Mouse (Mus musculus) retina, embryonic 14.5 days (tissue): ENCODE data around the gene Dock2.

Experiments
- DNase-seq: peaks from one replicate; pipeline ENCODE4 v3.0.0-alpha.2; 2015; ENCODE audit warnings: low spot score

The Dock2 gene

DNA sequence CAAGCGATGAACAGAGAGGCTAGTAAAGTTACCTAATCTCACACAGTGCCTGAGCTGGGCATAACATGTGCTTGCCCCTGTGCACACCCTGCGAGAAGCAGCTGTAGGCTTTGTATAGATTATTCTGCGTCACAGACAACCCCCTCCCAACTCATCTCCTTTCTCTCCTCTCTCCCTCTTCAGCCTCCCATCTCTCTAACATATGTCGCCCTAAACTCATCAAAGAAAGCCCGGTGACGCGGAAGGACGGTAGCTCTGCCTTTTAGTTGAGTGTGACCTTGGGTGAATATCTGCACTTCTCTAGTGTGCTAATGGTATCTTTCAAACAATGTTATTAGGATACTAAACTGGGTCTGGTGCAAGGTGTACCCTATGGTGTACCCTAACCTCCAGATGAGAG is 13.7 kb downstream of the Dock2 start:
- DNase-seq = no peak

DNA sequence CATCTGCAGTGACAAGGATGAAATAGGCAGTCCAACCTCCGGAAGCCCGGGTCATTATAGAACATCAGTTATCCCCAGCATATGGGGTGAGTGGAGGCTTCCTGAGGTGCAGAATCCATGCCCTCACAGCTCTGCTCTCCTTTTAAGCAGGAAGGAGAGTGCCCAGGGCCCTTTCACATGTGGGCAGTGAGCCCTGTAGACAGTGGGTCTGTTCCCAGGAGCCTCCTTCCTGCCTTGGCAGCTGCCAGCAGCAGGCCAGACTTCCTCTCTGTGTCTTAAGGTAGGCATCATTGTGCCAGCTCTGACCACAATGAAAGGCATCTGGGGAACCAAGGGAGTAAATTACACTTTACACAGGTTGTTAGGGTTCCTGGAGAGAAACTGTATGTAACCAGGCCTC is 14.3 kb downstream of the Dock2 start:
- no peak for DNase-seq

DNA sequence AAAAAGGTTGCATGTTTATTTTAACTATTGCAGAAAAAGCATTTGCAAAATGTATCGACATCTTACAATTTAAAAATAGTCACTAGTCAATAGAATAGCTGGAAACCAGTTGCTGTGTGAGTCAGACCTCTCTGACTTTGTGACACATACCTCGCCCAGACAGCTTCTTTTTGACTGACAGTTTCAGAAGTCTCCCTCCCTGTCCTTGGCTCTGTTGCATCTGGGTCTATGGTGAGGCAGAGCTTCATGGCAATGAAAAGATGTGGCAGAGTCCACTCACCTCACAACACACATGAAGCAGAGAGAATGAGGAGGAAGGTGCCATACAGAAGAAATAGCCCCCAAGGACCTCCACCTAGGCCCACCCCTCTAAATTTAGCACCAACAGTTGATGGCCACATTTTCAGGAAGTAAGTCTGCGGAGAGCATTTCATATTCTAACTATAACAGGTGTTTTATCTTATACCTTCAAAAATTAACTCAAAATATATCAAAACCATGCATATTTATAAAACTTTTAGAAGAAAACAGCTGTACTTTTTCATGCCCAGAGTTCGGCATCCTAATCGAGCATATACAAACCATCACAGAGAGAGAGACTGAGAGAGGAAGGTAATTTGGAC is 19.8 kb downstream of the Dock2 start:
- no peak for DNase-seq

DNA sequence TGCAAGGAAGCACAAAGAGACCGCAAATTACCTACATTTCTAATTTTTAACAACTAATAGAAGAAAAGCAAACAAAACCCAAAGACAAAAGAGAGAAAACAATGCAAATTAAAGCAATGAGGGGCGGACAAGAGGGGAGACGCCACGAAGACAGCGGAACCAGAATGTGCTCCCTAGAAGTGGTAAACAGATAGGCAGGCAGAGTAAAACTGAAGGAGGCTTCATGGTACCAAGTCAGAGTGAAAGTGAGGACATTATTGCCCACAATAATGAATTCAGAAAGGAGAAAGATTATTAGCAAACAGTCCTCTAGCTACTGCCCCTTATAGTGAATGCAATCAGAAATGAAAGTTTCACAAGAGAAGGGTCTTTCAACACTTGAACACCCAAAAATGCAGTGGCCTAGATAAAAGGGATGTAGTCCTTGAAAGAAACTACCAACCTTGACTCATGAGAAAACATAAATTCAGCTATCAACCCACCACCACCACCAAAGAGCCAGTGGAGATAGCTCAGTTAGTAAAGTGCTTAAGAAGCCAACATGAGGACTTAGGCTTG is 21.0 kb downstream of the Dock2 start:
- DNase-seq = no peak

DNA sequence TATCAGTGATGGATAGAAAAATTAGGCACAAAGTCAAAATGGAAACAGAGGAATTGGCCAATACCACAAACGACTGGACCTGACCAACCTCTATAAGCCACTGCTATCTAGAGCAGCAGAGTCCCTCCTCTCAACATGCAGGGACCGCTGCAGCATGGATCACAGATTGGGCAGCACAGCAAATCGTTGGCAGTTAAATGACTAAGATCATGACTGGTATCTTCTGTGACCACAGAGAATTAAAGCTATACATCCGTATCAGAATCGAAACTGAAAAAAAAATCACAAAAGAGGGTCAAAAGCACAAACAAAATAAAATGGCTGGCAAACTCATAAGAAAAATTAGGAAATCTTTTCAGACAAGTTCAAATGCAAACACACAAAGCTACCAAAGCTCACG is 21.6 kb downstream of the Dock2 start:
- no peak for DNase-seq

DNA sequence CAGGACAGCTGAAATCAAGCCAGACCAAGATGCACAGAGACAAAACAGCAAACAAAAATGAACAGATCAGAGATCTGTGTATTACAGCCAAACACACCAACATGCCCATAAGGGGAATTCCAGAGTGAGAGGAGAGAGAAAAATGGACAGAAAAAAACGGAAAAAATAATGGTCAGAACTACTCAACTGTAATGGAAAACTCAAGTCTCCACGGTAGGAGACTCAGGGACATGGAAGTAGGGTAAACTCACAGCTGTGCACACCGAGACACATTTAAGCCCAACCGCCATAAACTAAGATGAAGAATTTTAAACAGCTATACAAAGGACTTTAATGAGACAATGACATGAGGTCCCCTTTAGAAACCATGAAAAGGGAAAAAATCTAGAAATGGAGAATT is 24.1 kb downstream of the Dock2 start:
- DNase-seq = no peak

DNA sequence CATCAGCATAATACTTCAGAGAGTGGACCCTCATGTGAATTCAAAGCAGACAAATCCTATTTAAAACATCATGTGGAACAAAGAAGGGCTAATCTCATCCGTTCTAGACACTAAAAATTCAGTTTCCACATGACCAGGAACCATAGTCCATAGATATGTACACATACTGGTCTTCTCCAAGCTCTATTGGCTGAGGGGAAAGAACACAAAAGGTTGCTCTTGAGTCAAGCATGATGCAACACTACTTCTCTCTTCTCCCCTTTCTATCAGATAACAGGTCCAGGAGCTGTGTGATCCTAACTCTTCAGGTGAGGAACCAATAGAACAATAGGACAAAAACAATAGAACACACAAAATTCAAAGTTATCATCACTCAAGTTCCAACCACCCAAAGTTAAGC is 42.6 kb downstream of the Dock2 start:
- DNase-seq = no peak

DNA sequence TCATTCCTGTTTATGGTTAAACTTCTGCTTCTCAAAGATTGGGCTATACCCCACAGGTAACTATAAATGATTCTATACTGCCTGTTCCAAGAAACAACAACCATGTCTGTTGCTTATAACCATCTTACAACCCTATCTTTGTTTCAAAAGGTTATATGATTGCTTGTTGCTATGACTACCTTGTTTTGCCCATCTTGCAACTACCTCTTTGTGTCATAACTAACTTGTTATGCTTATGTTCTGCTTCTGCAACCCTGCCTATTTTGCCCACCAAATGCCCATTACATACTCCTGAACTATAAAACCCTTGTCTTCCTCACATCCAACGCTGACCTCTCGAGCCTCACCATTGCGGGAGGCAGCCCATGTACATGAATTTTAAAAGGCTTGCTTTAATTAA is 43.9 kb downstream of the Dock2 start:
- DNase-seq = no peak

DNA sequence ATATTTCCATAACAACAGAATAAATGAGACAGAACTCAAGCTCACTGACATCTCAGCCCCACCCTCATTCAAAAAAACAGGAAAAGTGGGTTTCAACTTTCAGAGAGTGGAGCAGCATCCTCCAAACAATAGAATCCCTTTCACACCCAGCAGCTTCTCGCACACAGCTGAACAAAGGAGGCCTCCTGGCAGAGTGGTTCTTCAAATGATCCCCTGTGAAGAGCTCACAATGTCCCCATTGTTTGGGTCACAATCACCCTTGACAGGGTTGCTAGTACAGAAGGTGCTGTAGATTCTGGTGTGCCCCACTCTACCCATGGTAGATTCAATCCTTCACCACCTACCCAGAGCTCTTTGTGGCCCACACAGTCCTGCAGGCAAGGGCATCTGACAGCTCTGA is 44.7 kb downstream of the Dock2 start:
- peak; percentile 69 for DNase-seq

DNA sequence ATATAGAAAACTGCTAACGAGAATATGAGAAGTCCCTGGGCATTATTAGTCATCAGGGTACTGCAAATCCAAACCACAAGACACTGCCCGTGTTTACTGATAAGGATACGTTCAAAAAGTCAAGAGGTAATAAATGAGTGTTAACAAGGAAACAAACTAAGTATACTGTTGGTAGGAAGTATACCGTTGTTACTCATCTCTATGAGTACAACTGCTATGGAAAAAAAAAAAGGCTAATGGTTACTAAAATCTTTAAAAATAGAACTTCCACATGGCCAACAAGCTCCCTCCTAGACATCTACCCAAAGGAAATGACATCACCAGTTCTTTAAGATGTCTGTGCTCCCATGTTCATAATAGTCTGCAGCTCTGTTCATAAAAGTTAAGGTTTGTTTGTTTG is 46.5 kb downstream of the Dock2 start:
- DNase-seq = no peak

DNA sequence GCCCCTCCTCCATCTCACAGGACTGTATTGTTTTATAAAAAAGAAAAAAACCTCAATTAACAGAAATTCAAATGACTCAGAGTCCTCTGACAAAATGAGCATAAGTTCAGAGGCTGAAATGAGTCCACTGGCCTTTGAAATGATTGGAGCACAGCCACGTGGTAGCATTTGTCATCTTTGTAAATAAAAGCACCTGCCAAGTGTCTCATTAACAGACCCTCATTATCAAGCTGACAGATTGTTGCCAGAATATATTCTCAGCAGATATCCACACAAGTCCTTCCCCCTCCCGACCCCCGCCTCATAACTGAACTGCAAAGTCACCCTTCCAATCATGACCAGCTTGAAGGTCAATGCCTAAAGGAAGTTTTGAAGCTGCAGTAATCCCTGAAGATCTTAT is 49.7 kb downstream of the Dock2 start:
- DNase-seq = no peak

DNA sequence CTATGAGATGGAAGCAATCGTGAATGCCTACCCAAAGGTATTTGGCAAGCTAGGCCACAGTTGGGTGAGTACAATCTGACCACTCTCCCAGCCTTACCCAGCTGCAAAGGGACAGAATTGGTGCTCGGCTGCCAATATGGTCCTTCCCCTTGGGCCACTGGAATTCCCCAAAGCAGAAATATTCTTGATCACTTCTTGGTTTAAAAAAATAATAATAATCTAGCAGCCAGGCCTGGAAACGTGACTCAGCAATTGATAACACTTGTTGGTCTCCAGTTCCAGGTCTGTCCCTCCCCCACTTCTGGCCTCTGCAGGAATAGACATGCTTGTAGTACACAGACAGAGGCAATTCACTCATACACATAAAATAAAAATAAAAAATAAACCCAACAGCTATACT is 56.2 kb downstream of the Dock2 start:
- no peak for DNase-seq

DNA sequence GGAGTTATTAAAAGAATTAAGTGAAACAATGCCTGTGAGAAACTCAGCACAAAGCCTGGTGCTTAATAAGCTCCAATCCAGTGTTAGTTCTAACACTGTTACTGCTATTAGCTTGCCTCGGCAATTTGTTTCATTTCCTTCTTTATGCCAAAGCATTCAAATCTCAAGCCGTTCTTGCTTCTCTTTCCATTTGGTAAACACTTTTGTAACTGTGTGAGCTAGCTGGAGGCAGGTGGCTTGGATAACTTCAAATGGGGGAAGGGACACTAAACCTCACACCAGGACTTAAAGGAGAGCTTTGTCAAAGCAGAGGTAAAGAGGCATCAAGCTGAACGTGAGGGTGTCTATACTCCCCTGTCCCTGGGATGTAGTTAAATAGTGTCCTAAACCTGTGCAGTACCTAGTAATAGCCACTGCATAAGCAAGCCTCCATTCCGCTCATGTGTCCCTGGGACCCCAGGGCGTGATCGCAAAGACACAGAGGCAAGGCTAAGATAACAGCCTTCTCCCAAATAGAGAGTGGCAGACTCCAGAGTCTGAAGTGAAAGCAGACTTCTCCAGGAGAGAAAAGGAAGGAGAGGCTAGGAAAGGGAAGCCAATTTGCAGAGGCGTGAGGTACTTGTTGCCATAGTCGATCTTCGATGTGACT is 56.9 kb downstream of the Dock2 start:
- DNase-seq = no peak

DNA sequence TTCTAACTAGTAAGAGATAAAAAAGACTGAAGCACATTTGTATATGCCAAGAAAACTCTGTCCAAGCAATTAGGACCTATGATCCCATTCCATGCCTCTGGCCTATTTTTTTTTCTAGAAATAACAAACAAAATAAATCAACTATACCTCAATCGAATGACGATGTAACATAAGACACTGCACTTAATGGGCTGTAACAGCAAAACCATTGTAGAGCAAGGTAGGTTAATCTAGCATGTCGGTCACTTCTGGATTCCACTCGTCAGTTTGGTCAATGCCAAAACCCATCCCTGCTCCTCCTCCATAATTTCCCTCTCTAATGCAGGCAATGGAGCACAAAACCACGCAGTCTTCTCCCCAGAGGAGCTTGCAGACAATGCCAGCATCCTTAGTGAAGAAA is 70.3 kb downstream of the Dock2 start:
- no peak for DNase-seq

DNA sequence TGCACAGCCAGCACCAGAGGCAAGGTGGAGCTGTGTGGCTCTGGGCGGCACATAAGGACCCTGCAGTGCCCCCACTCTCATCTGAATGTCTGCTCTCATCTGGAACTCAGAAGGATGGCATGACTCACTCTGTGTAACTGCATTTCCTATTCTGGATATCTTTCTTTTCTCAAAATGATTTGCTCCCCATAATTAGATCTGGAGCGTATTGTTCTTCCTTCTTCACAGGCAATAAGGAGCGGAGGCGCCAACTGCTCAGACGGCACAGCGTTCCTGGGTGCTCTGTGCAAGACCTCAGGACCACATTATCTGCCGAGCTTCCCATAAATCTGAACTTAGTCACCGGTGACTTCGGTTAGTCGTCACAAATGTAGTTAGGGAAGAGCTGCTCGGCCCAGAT is 75.4 kb downstream of the Dock2 start:
- DNase-seq = no peak

DNA sequence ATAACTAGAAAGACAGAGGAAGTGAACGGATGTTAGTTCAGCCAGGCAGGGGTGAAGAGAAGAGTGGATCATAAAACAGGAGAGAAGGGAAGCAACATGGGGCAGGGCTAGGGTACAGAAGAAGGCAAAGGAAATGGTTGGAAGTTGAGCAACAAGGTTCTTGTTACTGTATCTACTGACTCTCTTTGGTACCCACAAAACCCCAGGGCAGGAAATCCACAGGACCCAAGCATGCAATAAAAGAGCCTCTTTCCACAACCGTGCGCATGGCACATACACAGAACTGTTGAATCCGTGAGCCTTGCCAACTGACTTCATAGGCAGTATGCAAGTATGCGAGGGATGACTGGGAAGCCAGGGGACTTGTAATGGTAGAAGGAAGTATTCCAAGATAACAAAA is 76.3 kb downstream of the Dock2 start:
- no peak for DNase-seq

DNA sequence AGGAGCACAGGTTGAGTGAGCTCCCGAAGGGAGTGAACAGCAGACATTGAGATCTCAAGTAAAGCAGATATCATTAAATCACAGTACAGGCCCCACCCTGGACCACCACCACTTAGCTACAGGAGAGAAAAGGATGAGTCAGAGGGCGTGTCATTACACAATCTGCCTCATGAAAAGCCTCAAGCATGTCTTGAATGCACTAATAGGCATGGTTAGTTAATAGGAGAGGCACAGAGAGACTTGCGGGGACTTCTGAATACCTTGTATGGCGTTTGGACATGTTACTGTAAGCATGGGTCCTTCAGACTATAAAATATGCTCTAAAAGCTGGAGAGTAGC is 78.6 kb downstream of the Dock2 start:
- DNase-seq = no peak

DNA sequence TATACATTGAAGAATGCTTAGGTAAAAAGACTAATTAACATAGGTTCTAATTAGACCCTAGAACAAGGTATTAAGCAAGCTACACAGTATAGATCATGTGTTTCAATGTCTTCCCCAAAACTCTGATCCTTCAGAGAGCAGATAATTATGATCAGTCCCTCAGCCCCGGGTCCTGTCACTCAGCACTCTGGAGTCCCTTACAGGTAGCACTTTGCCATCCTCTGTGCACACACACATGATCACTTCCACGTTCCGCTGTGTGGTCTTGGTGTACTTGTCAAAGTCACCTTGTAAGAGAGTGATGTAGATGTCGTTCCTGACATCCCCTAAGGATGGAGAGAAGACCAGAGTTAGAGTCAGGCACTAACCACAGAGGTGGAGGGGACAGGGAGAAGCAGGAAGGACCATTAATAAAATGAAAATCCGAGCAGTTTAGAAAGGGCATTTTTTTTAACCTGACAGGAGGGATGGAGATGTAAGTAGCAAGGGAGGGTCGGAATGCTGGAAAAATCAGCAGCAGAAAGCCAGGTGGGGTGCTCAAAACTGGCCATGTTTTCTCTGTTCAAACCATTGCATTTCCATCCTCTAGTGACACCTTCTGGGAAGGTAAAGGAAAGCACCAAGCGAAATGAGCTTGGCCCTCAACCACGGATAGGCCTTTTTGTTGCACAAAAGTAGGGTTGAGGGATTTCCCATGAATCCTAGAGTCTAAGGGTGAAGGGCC is 79.1 kb downstream of the Dock2 start:
- no peak for DNase-seq

DNA sequence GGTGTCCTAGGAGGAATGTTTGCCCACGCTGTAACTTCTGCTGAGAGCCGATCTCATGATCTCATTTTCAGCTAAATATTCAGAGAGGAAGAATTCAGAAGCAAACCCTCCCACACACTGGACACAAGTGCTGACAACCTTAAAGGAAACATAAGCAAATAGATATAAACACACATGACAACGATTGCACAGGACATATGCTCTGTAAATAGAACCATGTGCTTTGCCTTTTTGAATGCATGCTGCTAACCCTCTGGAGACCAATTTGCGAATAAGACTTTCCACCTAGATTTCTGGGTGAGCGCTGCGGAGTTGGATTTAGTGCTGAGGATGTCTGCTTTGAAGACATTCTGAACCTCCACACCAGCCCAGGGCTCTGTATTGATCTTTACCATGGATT is 79.8 kb downstream of the Dock2 start:
- DNase-seq = no peak

DNA sequence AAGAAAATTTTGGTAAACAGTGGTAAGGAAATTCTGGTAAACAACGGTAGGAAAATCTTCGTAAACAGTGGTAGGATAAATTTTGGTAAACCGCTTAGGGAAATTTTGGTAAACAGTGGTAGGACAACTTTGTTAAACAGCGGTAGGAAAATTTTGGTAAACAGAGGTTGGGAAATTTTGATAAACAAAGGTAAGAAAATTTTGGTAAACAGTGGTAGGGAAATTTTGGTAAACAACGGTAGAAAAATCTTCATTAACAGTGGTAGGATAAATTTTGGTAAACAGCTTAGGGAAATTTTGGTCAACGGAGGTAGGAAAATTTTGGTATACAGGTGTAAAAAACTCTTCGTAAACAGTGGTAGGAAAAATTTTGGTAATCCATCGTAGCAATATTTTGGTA is 101.9 kb downstream of the Dock2 start:
- DNase-seq = peak; percentile 43

DNA sequence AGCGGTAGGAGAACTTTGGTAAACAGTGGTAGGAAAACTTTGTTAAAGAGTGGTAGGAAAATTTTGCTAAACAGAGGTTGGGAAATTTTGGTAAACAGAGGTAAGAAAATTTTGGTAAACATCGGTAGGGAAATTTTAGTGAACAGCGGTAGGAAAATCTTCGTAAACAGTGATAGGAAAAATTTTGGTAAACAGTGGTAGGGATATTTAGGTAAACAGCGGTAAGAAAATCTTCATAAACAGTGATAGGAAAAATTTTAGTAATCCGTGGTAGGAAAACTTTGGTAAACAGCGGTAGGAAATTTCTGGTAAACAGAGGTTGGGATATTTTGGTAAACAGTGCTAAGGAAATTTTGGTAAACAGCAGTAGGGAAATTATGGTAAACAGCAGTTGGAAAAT is 239.1 kb downstream of the Dock2 start:
- DNase-seq = no peak

DNA sequence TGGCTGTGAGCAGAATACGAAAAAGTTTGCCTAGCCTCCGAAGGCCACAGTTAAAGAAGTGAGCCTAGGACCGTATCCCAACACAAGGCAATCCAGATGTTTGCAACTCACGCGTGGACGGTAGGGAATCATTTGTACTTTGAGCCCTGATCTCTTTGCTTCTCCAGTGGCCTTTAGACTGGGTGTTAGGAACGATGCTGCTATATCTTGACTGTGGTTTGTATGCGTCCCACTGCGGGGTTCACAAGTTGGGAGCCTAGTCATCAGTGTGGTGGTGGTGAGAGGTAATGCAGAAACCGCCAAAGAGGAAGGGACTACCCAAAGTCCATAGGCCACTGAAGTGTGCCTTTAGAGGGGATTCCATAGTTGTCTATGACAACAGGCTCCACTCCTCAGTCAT is 251.6 kb downstream of the Dock2 start:
- no peak for DNase-seq

DNA sequence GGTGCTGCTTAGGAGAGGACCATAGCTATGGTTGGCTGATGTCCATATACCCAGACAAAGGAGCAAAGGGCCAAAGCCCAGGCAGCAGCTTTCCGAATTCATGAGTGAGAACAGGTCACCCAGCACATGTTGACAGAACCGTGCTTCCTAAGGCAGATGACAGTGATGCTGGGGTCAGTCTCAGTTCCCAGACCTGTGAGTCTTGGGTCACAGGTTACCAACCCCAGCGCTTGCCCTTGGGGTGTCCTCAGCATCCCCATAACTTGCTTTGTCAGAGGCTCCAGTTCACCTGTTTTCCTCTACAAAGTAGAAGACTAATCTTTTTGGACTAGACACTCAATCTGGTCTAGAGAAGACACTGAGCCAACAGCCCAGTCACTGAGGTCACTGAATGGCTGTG is 252.7 kb downstream of the Dock2 start:
- no peak for DNase-seq

DNA sequence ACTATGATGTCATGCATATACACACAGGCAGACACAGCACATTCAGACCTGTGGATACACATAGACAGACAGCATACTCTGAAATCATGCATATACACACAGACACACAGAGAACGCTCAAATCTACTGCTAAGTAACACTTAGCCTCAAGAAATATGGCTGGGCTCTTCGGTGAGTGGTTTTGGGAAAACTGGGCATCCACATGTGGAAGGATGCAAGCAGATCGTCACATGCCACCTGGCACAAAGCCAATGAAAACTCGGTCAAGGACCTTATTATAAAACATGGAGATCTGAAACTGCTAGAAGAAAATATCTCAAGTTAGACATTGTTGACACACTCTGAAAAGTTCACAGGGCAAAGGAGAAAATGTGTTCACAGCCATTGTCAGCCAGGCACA is 255.7 kb downstream of the Dock2 start:
- DNase-seq = no peak
